Mouse (Mus musculus): ENCODE measurements around the gene Otub1. TPM values are rescaled to one million over a fixed set of nuclear protein-coding genes. Genes with fewer than 3 reads are reported as not detected.

Gene Otub1
- polyA plus RNA-seq, 1 experiment: 248 TPM

- DNase-seq: no peak
- H3K27me3 ChIP-seq (ENCODE audit: control insufficient read depth, insufficient read depth, low read length): no peaks in the 10 kb centered on the region
- no peak overlapping the region for H3K27ac ChIP-seq (ENCODE audit: insufficient read depth, low read length)
- no peak overlapping the region for H3K4me3 ChIP-seq (replicated peaks; ENCODE audit: insufficient read depth, low read depth, low read length)
- WGBS: 59% methylated on average over 5 of the region's 5 CpGs
- no peak for TF ChIP-seq POLR2A (IDR thresholded peaks at IDR 0.05; ENCODE audit: borderline replicate concordance, insufficient read depth, low read length)
- H3K4me1 ChIP-seq (ENCODE audit: control insufficient read depth, insufficient read depth, low read length): no peaks in the 10 kb centered on the region
These were observed 15.1 kb downstream of the Otub1 start for GRCm38 (mm10) chr19:7190986-7191385.

GRCm38 (mm10) chr19:7189026-7189425 lies 17.1 kb downstream of the Otub1 start:
- Histone ChIP-seq H3K4me1 (ENCODE audit: control insufficient read depth, insufficient read depth, low read length) (no peaks in the 10 kb centered on the region), H3K27me3 (ENCODE audit: control insufficient read depth, insufficient read depth, low read length) (no peaks in the 10 kb centered on the region), H3K4me3 (replicated peaks; ENCODE audit: insufficient read depth, low read depth, low read length) (no peak overlapping the region), H3K27ac (ENCODE audit: insufficient read depth, low read length) (no peak overlapping the region)
- DNase-seq: no peak
- TF ChIP-seq CTCF (IDR thresholded peaks at IDR 0.05; ENCODE audit: borderline replicate concordance, insufficient read depth, low read depth, low read length) (no peak), POLR2A (IDR thresholded peaks at IDR 0.05; ENCODE audit: borderline replicate concordance, insufficient read depth, low read length) (no peak)
- WGBS: 89% methylated on average over 4 of the region's 4 CpGs

DNA sequence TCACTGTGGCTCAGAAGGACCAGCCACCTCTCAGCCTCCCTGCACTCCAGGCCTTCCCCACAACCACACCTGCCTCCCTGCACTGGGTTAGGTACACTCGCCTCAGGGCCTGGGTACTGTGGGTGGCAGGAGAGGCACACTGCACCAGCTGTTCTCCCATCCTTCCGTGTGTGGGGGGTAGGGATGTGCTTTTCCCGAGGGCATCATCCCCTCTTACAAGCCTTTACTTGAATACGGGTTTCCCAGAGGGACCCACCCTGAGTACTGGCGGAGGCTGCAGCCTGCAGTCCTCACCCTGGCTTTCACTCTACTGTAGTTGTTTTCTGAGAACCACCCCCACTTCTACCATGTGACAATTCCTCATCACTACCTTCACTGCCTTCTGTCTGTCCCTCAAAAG lies 19.0 kb downstream of the Otub1 start:
- DNase-seq: no peak
- WGBS: 84% methylated on average over 5 of the region's 5 CpGs
- Histone ChIP-seq H3K4me3 (replicated peaks; ENCODE audit: insufficient read depth, low read depth, low read length) (no peak overlapping the region), H3K27me3 (ENCODE audit: control insufficient read depth, insufficient read depth, low read length) (no peaks in the 10 kb centered on the region), H3K27ac (ENCODE audit: insufficient read depth, low read length) (no peak overlapping the region), H3K4me1 (ENCODE audit: control insufficient read depth, insufficient read depth, low read length) (peaks cover 6% of the 10 kb centered on the region)
- TF ChIP-seq POLR2A (IDR thresholded peaks at IDR 0.05; ENCODE audit: borderline replicate concordance, insufficient read depth, low read length) (no peak), CTCF (IDR thresholded peaks at IDR 0.05; ENCODE audit: borderline replicate concordance, insufficient read depth, low read depth, low read length) (no peak)

GRCm38 (mm10) chr19:7185715-7186291 lies 20.3 kb downstream of the Otub1 start:
- WGBS: 59% methylated on average over 18 of the region's 18 CpGs
- Histone ChIP-seq H3K4me3 (replicated peaks; ENCODE audit: insufficient read depth, low read depth, low read length) (no peak overlapping the region), H3K4me1 (ENCODE audit: control insufficient read depth, insufficient read depth, low read length) (peaks cover 11% of the 10 kb centered on the region), H3K27me3 (ENCODE audit: control insufficient read depth, insufficient read depth, low read length) (no peaks in the 10 kb centered on the region), H3K27ac (ENCODE audit: insufficient read depth, low read length) (no peak overlapping the region)
- no peak for TF ChIP-seq CTCF (IDR thresholded peaks at IDR 0.05; ENCODE audit: borderline replicate concordance, insufficient read depth, low read depth, low read length)
- no peak for TF ChIP-seq POLR2A (IDR thresholded peaks at IDR 0.05; ENCODE audit: borderline replicate concordance, insufficient read depth, low read length)
- DNase-seq: no peak

DNA sequence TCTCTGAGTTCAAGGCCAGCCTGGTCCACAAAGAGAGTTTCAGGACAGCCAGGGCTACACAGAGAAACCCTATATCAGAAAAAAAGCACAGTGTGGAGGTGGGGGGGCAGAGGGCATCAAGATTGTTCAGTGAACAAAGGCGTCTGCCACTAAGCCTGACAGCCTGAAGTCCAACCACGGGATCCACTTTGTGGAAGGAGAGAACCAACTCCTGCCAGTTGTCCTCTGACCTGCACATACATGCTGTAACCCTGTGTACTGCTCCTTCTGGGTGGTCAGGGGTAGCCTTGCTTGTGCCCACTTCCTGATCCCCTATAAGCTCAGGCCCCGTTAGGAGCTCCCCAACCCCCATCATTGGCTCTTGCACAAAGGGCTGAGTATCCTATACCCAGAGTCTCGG lies 21.1 kb downstream of the Otub1 start:
- no peaks in the 10 kb centered on the region for H3K27me3 ChIP-seq (ENCODE audit: control insufficient read depth, insufficient read depth, low read length)
- DNase-seq: no peak
- 86% methylated on average over 4 of the region's 4 CpGs for WGBS
- no peak overlapping the region for H3K27ac ChIP-seq (ENCODE audit: insufficient read depth, low read length)
- TF ChIP-seq POLR2A (IDR thresholded peaks at IDR 0.05; ENCODE audit: borderline replicate concordance, insufficient read depth, low read length): no peak
- no peak for TF ChIP-seq CTCF (IDR thresholded peaks at IDR 0.05; ENCODE audit: borderline replicate concordance, insufficient read depth, low read depth, low read length)
- no peak overlapping the region for H3K4me3 ChIP-seq (replicated peaks; ENCODE audit: insufficient read depth, low read depth, low read length)
- H3K4me1 ChIP-seq (ENCODE audit: control insufficient read depth, insufficient read depth, low read length): peaks cover 18% of the 10 kb centered on the region

GRCm38 (mm10) chr19:7183419-7183818 lies 22.7 kb downstream of the Otub1 start:
- no peak for TF ChIP-seq CTCF (IDR thresholded peaks at IDR 0.05; ENCODE audit: borderline replicate concordance, insufficient read depth, low read depth, low read length)
- TF ChIP-seq POLR2A (IDR thresholded peaks at IDR 0.05; ENCODE audit: borderline replicate concordance, insufficient read depth, low read length): no peak
- H3K4me1 ChIP-seq (ENCODE audit: control insufficient read depth, insufficient read depth, low read length): peaks cover 33% of the 10 kb centered on the region
- H3K27me3 ChIP-seq (ENCODE audit: control insufficient read depth, insufficient read depth, low read length): no peaks in the 10 kb centered on the region
- DNase-seq: no peak
- H3K27ac ChIP-seq (ENCODE audit: insufficient read depth, low read length): no peak overlapping the region
- no peak overlapping the region for H3K4me3 ChIP-seq (replicated peaks; ENCODE audit: insufficient read depth, low read depth, low read length)
- 87% methylated on average over 11 of the region's 11 CpGs for WGBS

DNA sequence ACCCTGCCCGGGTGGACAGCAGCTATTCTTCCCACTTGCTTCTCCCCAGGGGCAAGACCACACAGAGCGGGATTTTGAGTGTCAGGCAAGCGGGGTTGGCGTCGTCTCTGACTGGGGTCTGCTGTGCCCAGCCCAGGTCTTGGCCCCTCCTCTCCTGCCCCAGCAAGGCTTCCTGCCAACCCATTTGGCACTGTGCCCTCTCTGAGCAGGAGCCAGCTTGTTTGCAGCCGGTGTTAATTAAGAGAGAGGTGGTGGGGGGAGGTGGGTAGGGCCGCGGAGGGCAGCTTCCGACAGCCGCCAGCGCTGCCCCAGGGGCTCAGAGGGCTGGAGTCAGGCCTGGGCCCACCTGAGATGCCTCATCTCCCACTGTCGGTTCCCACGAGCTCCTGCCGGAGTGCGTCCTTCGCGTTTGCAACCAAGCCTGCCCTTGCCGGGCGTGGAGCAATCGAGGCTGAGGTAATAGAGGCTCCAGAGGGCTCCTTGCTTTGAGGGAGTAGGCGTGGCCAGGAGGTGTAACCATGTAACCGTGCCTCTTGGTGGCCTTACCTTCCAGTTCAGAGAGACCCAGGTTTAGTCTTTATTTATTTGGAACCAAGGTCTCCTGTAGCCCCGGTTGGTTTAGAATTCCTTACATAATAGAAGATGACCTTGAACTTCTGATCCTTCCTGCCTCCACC lies 23.7 kb downstream of the Otub1 start:
- DNase-seq: peak; percentile 74 to 79
- no peak overlapping the region for H3K4me3 ChIP-seq (replicated peaks; ENCODE audit: insufficient read depth, low read depth, low read length)
- TF ChIP-seq CTCF (IDR thresholded peaks at IDR 0.05; ENCODE audit: borderline replicate concordance, insufficient read depth, low read depth, low read length) (no peak), POLR2A (IDR thresholded peaks at IDR 0.05; ENCODE audit: borderline replicate concordance, insufficient read depth, low read length) (no peak)
- peaks cover 38% of the 10 kb centered on the region for H3K4me1 ChIP-seq (ENCODE audit: control insufficient read depth, insufficient read depth, low read length)
- H3K27me3 ChIP-seq (ENCODE audit: control insufficient read depth, insufficient read depth, low read length): no peaks in the 10 kb centered on the region
- WGBS: 16% methylated on average over 23 of the region's 23 CpGs
- H3K27ac ChIP-seq (ENCODE audit: insufficient read depth, low read length): no peak overlapping the region

DNA sequence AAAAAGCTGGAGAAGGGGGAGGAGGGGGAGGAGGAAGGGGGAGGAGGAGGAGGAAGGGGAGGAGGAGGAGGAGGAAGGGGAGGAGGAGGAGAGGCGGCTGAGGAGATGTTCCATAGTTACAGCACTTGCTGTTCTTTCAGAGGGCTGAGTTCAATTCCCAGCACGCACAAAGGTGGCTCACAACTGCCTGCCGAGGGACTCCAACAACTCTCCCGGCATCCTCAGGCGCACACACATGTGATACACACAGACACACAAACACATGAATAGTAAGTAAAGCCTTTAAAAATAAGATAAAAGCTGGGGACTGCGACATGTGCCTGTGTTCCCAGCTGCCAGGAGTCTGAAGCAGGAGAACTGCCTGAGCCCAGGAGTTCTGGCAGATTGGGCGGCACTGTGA lies 24.6 kb downstream of the Otub1 start:
- no peak overlapping the region for H3K27ac ChIP-seq (ENCODE audit: insufficient read depth, low read length)
- TF ChIP-seq POLR2A (IDR thresholded peaks at IDR 0.05; ENCODE audit: borderline replicate concordance, insufficient read depth, low read length) (no peak), CTCF (IDR thresholded peaks at IDR 0.05; ENCODE audit: borderline replicate concordance, insufficient read depth, low read depth, low read length) (no peak)
- DNase-seq: no peak
- H3K4me1 ChIP-seq (ENCODE audit: control insufficient read depth, insufficient read depth, low read length): peaks cover 38% of the 10 kb centered on the region
- H3K4me3 ChIP-seq (replicated peaks; ENCODE audit: insufficient read depth, low read depth, low read length): no peak overlapping the region
- no peaks in the 10 kb centered on the region for H3K27me3 ChIP-seq (ENCODE audit: control insufficient read depth, insufficient read depth, low read length)
- 85% methylated on average over 7 of the region's 7 CpGs for WGBS

Data from cerebellum, adult 2 months (tissue).